Mouse (Mus musculus): ENCODE results near the gene Hmga1b. TPM values are rescaled to one million over a fixed set of nuclear protein-coding genes. Genes with fewer than 3 reads are reported as not detected.

The Hmga1b gene
- polyA plus RNA-seq, 1 experiment from 2014 or later, result 1.8 TPM

- no peak overlapping the region for H3K4me2 ChIP-seq
- no peaks in the 10 kb centered on the region for H3K4me1 ChIP-seq
- no peak for ATAC-seq (ENCODE audit: extremely low read depth, insufficient number of reproducible peaks, low FRiP score, low TSS enrichment)
- no peak overlapping the region for H3K9ac ChIP-seq
- H3K4me3 ChIP-seq, result no peak overlapping the region
- H3K36me3 ChIP-seq, result peaks cover 82% of the 10 kb centered on the region
- no peaks in the 10 kb centered on the region for H3K27me3 ChIP-seq (replicated peaks)
- no peaks in the 10 kb centered on the region for H3K9me3 ChIP-seq
- WGBS, result 79% methylated on average over 12 of the region's 12 CpGs
- H3K27ac ChIP-seq (replicated peaks), result no peak overlapping the region
Measured at GRCm38 (mm10) chr11:120808010-120808409, 45.4 kb downstream of the Hmga1b start.

DNA sequence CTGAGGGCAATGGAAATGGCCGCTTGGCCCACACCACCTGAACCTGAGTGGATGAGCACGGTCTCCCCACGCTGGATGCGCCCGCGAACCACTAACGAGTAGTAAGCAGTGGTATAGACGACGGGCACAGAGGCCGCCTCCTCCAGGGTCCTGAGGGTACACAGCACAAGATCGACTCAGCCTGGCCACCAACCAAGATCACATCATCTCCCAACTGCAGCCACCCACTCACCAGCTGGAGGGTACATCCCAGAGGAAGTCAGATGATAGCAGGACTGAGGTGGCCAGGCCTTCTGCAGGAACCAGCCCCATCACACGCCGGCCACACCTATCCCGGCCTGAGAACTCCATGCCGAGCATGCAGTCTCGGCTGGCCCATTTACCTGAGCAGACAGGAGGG is 49.5 kb downstream of the Hmga1b start:
- no peaks in the 10 kb centered on the region for H3K4me1 ChIP-seq
- H3K27ac ChIP-seq (replicated peaks), result no peak overlapping the region
- WGBS, result 96% methylated on average over 16 of the region's 16 CpGs
- no peak for ATAC-seq (ENCODE audit: extremely low read depth, insufficient number of reproducible peaks, low FRiP score, low TSS enrichment)
- no peak overlapping the region for H3K4me2 ChIP-seq
- no peaks in the 10 kb centered on the region for H3K9me3 ChIP-seq
- no peak overlapping the region for H3K9ac ChIP-seq
- no peaks in the 10 kb centered on the region for H3K27me3 ChIP-seq (replicated peaks)
- H3K4me3 ChIP-seq, result no peak overlapping the region
- peaks cover 100% of the 10 kb centered on the region for H3K36me3 ChIP-seq

Other genes with a start within 250 kb of the Hmga1b start
- gene Gcgr, start 232.1 kb upstream of the Hmga1b start, polyA plus RNA-seq (2015; fragmentation: Nextera tagmentation; extraction: Ambion mirVana), result 2.1 and 2.4 TPM in 2 replicates
- 134 and 140 TPM in 2 replicates for gene Mcrip1, start 213.1 kb upstream of the Hmga1b start, polyA plus RNA-seq (2015; fragmentation: Nextera tagmentation; extraction: Ambion mirVana)
- gene Ppp1r27, start 211.7 kb upstream of the Hmga1b start, polyA plus RNA-seq (2015; fragmentation: Nextera tagmentation; extraction: Ambion mirVana), result not detected in 2 replicates
- 427 and 448 TPM in 2 replicates for gene P4hb, start 189.5 kb upstream of the Hmga1b start, polyA plus RNA-seq (2015; fragmentation: Nextera tagmentation; extraction: Ambion mirVana)
- gene Arhgdia, start 181.2 kb upstream of the Hmga1b start, polyA plus RNA-seq (2015; fragmentation: Nextera tagmentation; extraction: Ambion mirVana), result 435 and 436 TPM in 2 replicates
- 253 and 284 TPM in 2 replicates for gene Alyref, start 164.4 kb upstream of the Hmga1b start, polyA plus RNA-seq (2015; fragmentation: Nextera tagmentation; extraction: Ambion mirVana)
- 174 and 199 TPM in 2 replicates for gene Anapc11, start 164.4 kb upstream of the Hmga1b start, polyA plus RNA-seq (2015; fragmentation: Nextera tagmentation; extraction: Ambion mirVana)
- 14.9 and 18.6 TPM in 2 replicates for gene Npb, start 154.3 kb upstream of the Hmga1b start, polyA plus RNA-seq (2015; fragmentation: Nextera tagmentation; extraction: Ambion mirVana)
- 71.8 and 90.4 TPM in 2 replicates for gene Pcyt2, start 144.9 kb upstream of the Hmga1b start, polyA plus RNA-seq (2015; fragmentation: Nextera tagmentation; extraction: Ambion mirVana)
- gene Sirt7, start 137.6 kb upstream of the Hmga1b start, polyA plus RNA-seq (2015; fragmentation: Nextera tagmentation; extraction: Ambion mirVana), result 17.7 and 20.4 TPM in 2 replicates
- 18.1 and 19.9 TPM in 2 replicates for gene Mafg, start 129.2 kb upstream of the Hmga1b start, polyA plus RNA-seq (2015; fragmentation: Nextera tagmentation; extraction: Ambion mirVana)
- gene Pycr1, start 119.0 kb upstream of the Hmga1b start, polyA plus RNA-seq (2015; fragmentation: Nextera tagmentation; extraction: Ambion mirVana), result 22.2 and 23.5 TPM in 2 replicates
- 13.0 and 13.9 TPM in 2 replicates for gene Myadml2, start 114.6 kb upstream of the Hmga1b start, polyA plus RNA-seq (2015; fragmentation: Nextera tagmentation; extraction: Ambion mirVana)
- 2.3 and 2.7 TPM in 2 replicates for gene Notum, start 101.6 kb upstream of the Hmga1b start, polyA plus RNA-seq (2015; fragmentation: Nextera tagmentation; extraction: Ambion mirVana)
- 105 and 109 TPM in 2 replicates for gene Aspscr1, start 89.8 kb upstream of the Hmga1b start, polyA plus RNA-seq (2015; fragmentation: Nextera tagmentation; extraction: Ambion mirVana)
- 120 and 122 TPM in 2 replicates for gene Cenpx, start 49.1 kb upstream of the Hmga1b start, polyA plus RNA-seq (2015; fragmentation: Nextera tagmentation; extraction: Ambion mirVana)
- gene Lrrc45, start 48.9 kb upstream of the Hmga1b start, polyA plus RNA-seq (2015; fragmentation: Nextera tagmentation; extraction: Ambion mirVana), result 27.8 and 28.1 TPM in 2 replicates
- 6.4 and 9.8 TPM in 2 replicates for gene Rac3, start 41.3 kb upstream of the Hmga1b start, polyA plus RNA-seq (2015; fragmentation: Nextera tagmentation; extraction: Ambion mirVana)
- gene Dcxr, start 35.5 kb upstream of the Hmga1b start, polyA plus RNA-seq (2015; fragmentation: Nextera tagmentation; extraction: Ambion mirVana), result 7.5 and 7.6 TPM in 2 replicates
- 2.1 and 3.8 TPM in 2 replicates for gene Cbr2, start 30.7 kb upstream of the Hmga1b start, polyA plus RNA-seq (2015; fragmentation: Nextera tagmentation; extraction: Ambion mirVana)
- gene Rfng, start 21.4 kb downstream of the Hmga1b start, polyA plus RNA-seq (2015; fragmentation: Nextera tagmentation; extraction: Ambion mirVana), result 21.4 and 24.5 TPM in 2 replicates
- 139 and 146 TPM in 2 replicates for gene Gps1, start 21.5 kb downstream of the Hmga1b start, polyA plus RNA-seq (2015; fragmentation: Nextera tagmentation; extraction: Ambion mirVana)
- 40.8 and 45.2 TPM in 2 replicates for gene Dus1l, start 33.6 kb downstream of the Hmga1b start, polyA plus RNA-seq (2015; fragmentation: Nextera tagmentation; extraction: Ambion mirVana)
- gene Fasn, start 61.8 kb downstream of the Hmga1b start, polyA plus RNA-seq (2015; fragmentation: Nextera tagmentation; extraction: Ambion mirVana), result 23.2 and 26.4 TPM in 2 replicates
- 3.1 and 3.7 TPM in 2 replicates for gene Ccdc57, start 170.1 kb downstream of the Hmga1b start, polyA plus RNA-seq (2015; fragmentation: Nextera tagmentation; extraction: Ambion mirVana)
- 224 and 258 TPM in 2 replicates for gene Slc16a3, start 185.7 kb downstream of the Hmga1b start, polyA plus RNA-seq (2015; fragmentation: Nextera tagmentation; extraction: Ambion mirVana)
- gene Csnk1d, start 228.5 kb downstream of the Hmga1b start, polyA plus RNA-seq (2015; fragmentation: Nextera tagmentation; extraction: Ambion mirVana), result 71.4 and 71.5 TPM in 2 replicates